Mouse (Mus musculus): ENCODE data around the gene Gfpt1. TPM values are rescaled to one million over a fixed set of nuclear protein-coding genes. Genes with fewer than 3 reads are reported as not detected.
"Not testable (repeated sequence)": the region's sequence is repeated elsewhere in the genome, so short reads cannot be mapped to it uniquely, and the experiment has no call there.

Gene Gfpt1
- polyA plus RNA-seq, 1 experiment = 13.4 TPM

DNA sequence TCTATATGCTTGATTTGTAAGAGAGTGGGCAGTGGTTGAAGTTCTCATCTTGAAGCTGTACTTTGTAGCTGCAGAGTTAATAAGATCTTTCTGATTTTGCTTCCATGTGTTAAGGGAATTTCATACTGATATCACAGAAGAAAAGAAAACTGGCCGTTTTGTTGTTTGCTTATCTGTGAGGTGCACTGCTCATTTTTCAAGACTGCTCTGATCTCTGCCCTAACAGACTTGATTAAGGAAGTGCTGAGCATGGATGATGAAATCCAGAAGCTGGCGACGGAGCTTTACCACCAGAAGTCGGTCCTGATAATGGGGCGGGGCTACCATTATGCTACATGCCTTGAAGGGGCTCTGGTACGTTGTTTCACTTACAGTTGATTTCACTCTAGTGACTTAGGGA lies 42.4 kb downstream of the Gfpt1 start:
- Histone ChIP-seq H3K4me2 (ENCODE audit: low read depth) (no peak overlapping the region), H3ac (ENCODE audit: control insufficient read depth, insufficient read length) (no peak overlapping the region), H3K27me3 (ENCODE audit: control insufficient read depth, insufficient read depth, insufficient read length) (no peaks in the 10 kb centered on the region), H3K36me3 (ENCODE audit: control insufficient read depth, insufficient read depth) (peaks cover 50% of the 10 kb centered on the region), H3K79me2 (ENCODE audit: control insufficient read depth, insufficient read depth) (no peaks in the 10 kb centered on the region), H3K4me3 (no peak overlapping the region)
- no peak for TF ChIP-seq MYOD1 (IDR thresholded peaks at IDR 0.05; ENCODE audit: control insufficient read depth in 1 of 3, insufficient read length in 2 of 3, low read depth in 2 of 3)

DNA sequence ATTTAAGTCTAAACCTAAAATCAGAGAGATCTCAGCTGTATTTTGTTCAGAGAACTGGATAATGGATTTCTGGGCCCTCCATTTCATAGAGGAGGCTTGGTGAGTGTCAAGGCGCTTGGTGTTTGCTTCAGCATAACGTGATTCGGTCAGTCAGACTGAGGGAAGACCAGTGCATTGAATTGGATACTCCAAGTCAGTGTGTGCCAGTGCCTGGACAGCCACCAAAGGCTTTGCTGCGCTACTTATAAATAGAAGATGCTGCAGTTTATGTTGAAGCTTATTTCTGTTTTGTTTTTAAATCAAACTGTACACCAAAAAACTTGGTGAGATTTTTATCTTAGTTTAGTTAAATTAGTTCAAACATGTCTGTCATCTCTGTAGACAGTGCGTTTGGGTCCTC lies 45.7 kb downstream of the Gfpt1 start:
- TF ChIP-seq SRF (IDR thresholded peaks at IDR 0.05; ENCODE audit: control insufficient read depth, insufficient read length, low read depth) (no peak), E2F4 (IDR thresholded peaks at IDR 0.05; ENCODE audit: insufficient read depth) (no peak), MYOD1 (IDR thresholded peaks at IDR 0.05; ENCODE audit: control insufficient read depth in 1 of 3, insufficient read length in 2 of 3, low read depth in 2 of 3) (no peak), REST (IDR thresholded peaks at IDR 0.05; ENCODE audit: insufficient read depth, insufficient read length) (no peak), POLR2A (IDR thresholded peaks at IDR 0.05; ENCODE audit: insufficient read length, low read depth) (no peak), POLR2AphosphoS2 (IDR thresholded peaks at IDR 0.05; ENCODE audit: insufficient read length, low read depth) (no peak), CEBPB (IDR thresholded peaks at IDR 0.05; ENCODE audit: insufficient read depth, poor library complexity, severe bottlenecking) (no peak), MAX (IDR thresholded peaks at IDR 0.05; ENCODE audit: low read depth) (no peak), USF1 (IDR thresholded peaks at IDR 0.05; ENCODE audit: low read depth) (no peak), MYOG (IDR thresholded peaks at IDR 0.05; ENCODE audit: control insufficient read depth in 1 of 3, insufficient read depth in 1 of 3, insufficient read length in 2 of 3, low read depth in 2 of 3) (no peak), TCF12 (IDR thresholded peaks at IDR 0.05; ENCODE audit: insufficient read depth, poor library complexity, severe bottlenecking) (no peak), TCF3 (IDR thresholded peaks at IDR 0.05; ENCODE audit: insufficient read length, low read depth) (no peak)
- Histone ChIP-seq H3K27me3 (ENCODE audit: control insufficient read depth, insufficient read depth, insufficient read length) (no peaks in the 10 kb centered on the region), H3K36me3 (ENCODE audit: control insufficient read depth, insufficient read depth) (peaks cover 35% of the 10 kb centered on the region), H3ac (ENCODE audit: control insufficient read depth, insufficient read length) (no peak overlapping the region), H3K4me3 (no peak overlapping the region), H3K4me2 (ENCODE audit: low read depth) (no peak overlapping the region), H3K79me2 (ENCODE audit: control insufficient read depth, insufficient read depth) (no peaks in the 10 kb centered on the region)

DNA sequence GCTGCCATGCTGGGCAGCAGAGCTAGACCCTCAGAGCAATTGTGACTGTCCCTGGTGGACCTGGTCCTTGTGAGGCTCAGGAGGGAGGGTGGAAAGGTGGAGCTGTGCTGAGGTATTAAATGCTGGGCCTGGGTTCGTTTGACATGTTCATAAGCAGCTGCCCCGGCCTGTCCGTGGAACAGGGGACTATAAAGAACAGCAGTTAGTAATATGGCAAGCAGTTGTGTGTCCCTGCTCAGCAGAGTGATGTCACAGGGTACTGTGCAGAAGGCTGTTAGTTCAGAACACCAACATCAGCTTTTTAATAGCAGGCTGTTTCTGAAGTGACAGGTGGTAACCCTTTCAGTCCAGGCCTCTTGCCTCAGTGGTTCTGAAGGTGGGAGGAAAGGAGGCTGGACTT lies 48.2 kb downstream of the Gfpt1 start:
- Histone ChIP-seq H3K36me3 (ENCODE audit: control insufficient read depth, insufficient read depth) (peaks cover 16% of the 10 kb centered on the region), H3ac (ENCODE audit: control insufficient read depth, insufficient read length) (no peak overlapping the region), H3K4me2 (ENCODE audit: low read depth) (no peak overlapping the region), H3K27me3 (ENCODE audit: control insufficient read depth, insufficient read depth, insufficient read length) (no peaks in the 10 kb centered on the region), H3K4me3 (no peak overlapping the region), H3K79me2 (ENCODE audit: control insufficient read depth, insufficient read depth) (no peaks in the 10 kb centered on the region)
- no peak for TF ChIP-seq USF1 (IDR thresholded peaks at IDR 0.05; ENCODE audit: low read depth)
- TF ChIP-seq REST (IDR thresholded peaks at IDR 0.05; ENCODE audit: insufficient read depth, insufficient read length) = no peak
- no peak for TF ChIP-seq E2F4 (IDR thresholded peaks at IDR 0.05; ENCODE audit: insufficient read depth)
- TF ChIP-seq MAX (IDR thresholded peaks at IDR 0.05; ENCODE audit: low read depth) = no peak
- no peak for TF ChIP-seq SRF (IDR thresholded peaks at IDR 0.05; ENCODE audit: control insufficient read depth, insufficient read length, low read depth)
- no peak for TF ChIP-seq TCF12 (IDR thresholded peaks at IDR 0.05; ENCODE audit: insufficient read depth, poor library complexity, severe bottlenecking)
- no peak for TF ChIP-seq TCF3 (IDR thresholded peaks at IDR 0.05; ENCODE audit: insufficient read length, low read depth)
- no peak for TF ChIP-seq POLR2A (IDR thresholded peaks at IDR 0.05; ENCODE audit: insufficient read length, low read depth)
- TF ChIP-seq MYOG (IDR thresholded peaks at IDR 0.05; ENCODE audit: control insufficient read depth in 1 of 3, insufficient read depth in 1 of 3, insufficient read length in 2 of 3, low read depth in 2 of 3) = no peak

DNA sequence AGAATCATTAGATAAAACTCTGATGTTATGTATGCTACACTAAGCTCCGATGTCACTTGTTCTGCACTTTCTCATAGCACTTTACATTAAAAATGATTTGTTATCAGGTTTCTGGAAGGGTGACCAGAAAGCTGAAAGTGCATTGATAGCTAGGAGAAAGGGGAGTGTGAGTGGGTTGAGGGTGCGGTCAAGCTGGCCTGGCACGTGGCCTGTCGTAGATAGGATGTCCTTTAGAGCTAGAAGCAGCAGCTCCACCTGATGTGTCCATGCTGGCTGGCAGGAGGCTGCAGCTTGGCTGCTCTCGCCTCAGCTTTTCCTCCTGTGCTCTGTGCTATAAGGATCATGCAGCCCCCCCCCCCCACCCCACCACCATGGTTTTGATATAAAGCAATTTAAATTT lies 49.8 kb downstream of the Gfpt1 start:
- H3K27me3 ChIP-seq (ENCODE audit: control insufficient read depth, insufficient read depth, insufficient read length) = no peaks in the 10 kb centered on the region
- no peak for TF ChIP-seq POLR2A (IDR thresholded peaks at IDR 0.05; ENCODE audit: insufficient read length, low read depth)
- no peak for TF ChIP-seq TCF12 (IDR thresholded peaks at IDR 0.05; ENCODE audit: insufficient read depth, poor library complexity, severe bottlenecking)
- no peak for TF ChIP-seq MYOG (IDR thresholded peaks at IDR 0.05; ENCODE audit: control insufficient read depth in 1 of 3, insufficient read depth in 1 of 3, insufficient read length in 2 of 3, low read depth in 2 of 3)
- no peaks in the 10 kb centered on the region for H3K79me2 ChIP-seq (ENCODE audit: control insufficient read depth, insufficient read depth)
- no peak overlapping the region for H3ac ChIP-seq (ENCODE audit: control insufficient read depth, insufficient read length)
- H3K4me3 ChIP-seq = no peak overlapping the region
- peaks cover 8% of the 10 kb centered on the region for H3K36me3 ChIP-seq (ENCODE audit: control insufficient read depth, insufficient read depth)
- no peak overlapping the region for H3K4me2 ChIP-seq (ENCODE audit: low read depth)

DNA sequence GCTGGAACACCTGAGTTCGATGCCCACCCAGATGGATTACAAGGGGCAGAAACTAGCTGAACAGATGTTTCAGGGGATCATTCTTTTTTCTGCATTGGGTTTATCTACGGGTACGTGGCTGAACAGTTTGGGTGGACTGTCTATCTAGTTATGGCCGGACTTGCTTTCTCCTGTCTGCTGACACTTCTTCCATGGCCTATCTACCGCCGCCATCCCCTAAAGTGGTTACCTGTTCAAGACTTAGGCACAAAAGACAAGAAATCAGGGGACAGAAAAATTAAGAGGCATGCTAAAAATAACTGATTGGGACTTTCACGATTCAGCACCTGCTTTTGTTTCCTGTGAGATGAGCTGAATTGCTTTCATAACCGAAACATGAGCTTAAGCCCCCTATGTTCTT lies 51.0 kb downstream of the Gfpt1 start:
- H3K4me2 ChIP-seq (ENCODE audit: low read depth); H3K36me3 ChIP-seq (ENCODE audit: control insufficient read depth, insufficient read depth); H3K79me2 ChIP-seq (ENCODE audit: control insufficient read depth, insufficient read depth); H3K27me3 ChIP-seq (ENCODE audit: control insufficient read depth, insufficient read depth, insufficient read length); H3ac ChIP-seq (ENCODE audit: control insufficient read depth, insufficient read length); H3K4me3 ChIP-seq: not testable (repeated sequence)

DNA sequence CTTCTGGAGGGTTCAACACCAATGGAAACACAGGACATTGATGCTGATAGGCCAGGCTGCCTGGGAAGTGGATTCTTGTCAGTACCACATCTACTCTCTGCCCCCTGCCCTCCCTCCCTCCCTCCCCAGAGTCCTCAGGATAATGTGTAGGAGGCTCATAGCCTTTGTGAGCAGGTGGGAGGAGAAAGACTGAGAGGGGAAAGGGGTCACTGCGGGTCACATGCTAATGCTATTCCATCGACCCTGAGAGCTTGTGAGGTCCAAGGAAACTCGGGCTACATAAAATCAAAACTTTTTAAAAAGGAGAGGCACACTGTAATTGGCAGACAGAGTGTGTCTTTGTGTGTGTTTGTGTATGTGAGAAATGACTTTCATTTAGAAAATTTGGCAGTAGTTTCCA lies 56.6 kb downstream of the Gfpt1 start:
- no peak overlapping the region for H3K4me3 ChIP-seq
- no peak for TF ChIP-seq POLR2A (IDR thresholded peaks at IDR 0.05; ENCODE audit: insufficient read length, low read depth)
- TF ChIP-seq E2F4 (IDR thresholded peaks at IDR 0.05; ENCODE audit: insufficient read depth) = no peak
- TF ChIP-seq POLR2AphosphoS2 (IDR thresholded peaks at IDR 0.05; ENCODE audit: insufficient read length, low read depth) = no peak
- TF ChIP-seq REST (IDR thresholded peaks at IDR 0.05; ENCODE audit: insufficient read depth, insufficient read length) = no peak
- TF ChIP-seq SRF (IDR thresholded peaks at IDR 0.05; ENCODE audit: control insufficient read depth, insufficient read length, low read depth) = no peak
- TF ChIP-seq MYOD1 (IDR thresholded peaks at IDR 0.05; ENCODE audit: control insufficient read depth in 1 of 3, insufficient read length in 2 of 3, low read depth in 2 of 3) = no peak
- no peak for TF ChIP-seq TCF12 (IDR thresholded peaks at IDR 0.05; ENCODE audit: insufficient read depth, poor library complexity, severe bottlenecking)
- no peak for TF ChIP-seq USF1 (IDR thresholded peaks at IDR 0.05; ENCODE audit: low read depth)
- TF ChIP-seq MAX (IDR thresholded peaks at IDR 0.05; ENCODE audit: low read depth) = no peak
- TF ChIP-seq TCF3 (IDR thresholded peaks at IDR 0.05; ENCODE audit: insufficient read length, low read depth) = no peak
- no peak for TF ChIP-seq MYOG (IDR thresholded peaks at IDR 0.05; ENCODE audit: control insufficient read depth in 1 of 3, insufficient read depth in 1 of 3, insufficient read length in 2 of 3, low read depth in 2 of 3)
- H3K4me2 ChIP-seq (ENCODE audit: low read depth) = no peak overlapping the region
- no peak overlapping the region for H3ac ChIP-seq (ENCODE audit: control insufficient read depth, insufficient read length)
- H3K36me3 ChIP-seq (ENCODE audit: control insufficient read depth, insufficient read depth) = no peaks in the 10 kb centered on the region
- H3K27me3 ChIP-seq (ENCODE audit: control insufficient read depth, insufficient read depth, insufficient read length) = no peaks in the 10 kb centered on the region
- no peaks in the 10 kb centered on the region for H3K79me2 ChIP-seq (ENCODE audit: control insufficient read depth, insufficient read depth)

Measured in myocyte (in vitro differentiated cells).